Mouse (Mus musculus) right cerebral cortex, postnatal 36 days (tissue): ENCODE data around the gene R3hdm4.
A peak's percentile ranks its signal among the peaks of the same experiment; 100 is the strongest.

Experiments used
- DNase-seq, 2 experiments: peaks; one replicate each; pipeline ENCODE4 v3.0.0; 2022; ENCODE audit warnings: low spot score in 2 of 2, mixed read lengths in 1 of 2

R3hdm4 gene

GRCm38 (mm10) chr10:79942988-79943387 lies 22.0 kb upstream of the R3hdm4 start:
- DNase-seq, result no peak

DNA sequence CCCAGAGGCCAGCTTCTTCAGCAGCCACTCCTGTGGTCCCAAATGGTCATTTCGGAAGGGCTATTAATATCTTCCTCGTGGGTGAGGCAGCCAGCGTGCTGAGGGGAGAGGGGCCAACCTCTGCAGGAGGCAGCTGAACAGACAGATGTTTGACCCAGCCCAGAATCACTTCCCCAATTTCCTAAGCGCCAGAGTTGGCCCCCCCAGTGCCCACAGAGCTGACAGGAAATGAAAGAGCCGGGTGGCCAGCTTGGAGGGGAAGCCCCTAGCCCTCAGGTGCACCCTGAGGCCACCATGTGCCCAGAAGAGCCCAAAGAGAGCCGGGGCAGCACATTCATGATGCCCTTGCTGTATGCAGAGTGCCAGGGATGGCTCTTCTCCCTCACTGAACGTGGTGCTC lies 19.7 kb upstream of the R3hdm4 start:
- DNase-seq, result no peak

DNA sequence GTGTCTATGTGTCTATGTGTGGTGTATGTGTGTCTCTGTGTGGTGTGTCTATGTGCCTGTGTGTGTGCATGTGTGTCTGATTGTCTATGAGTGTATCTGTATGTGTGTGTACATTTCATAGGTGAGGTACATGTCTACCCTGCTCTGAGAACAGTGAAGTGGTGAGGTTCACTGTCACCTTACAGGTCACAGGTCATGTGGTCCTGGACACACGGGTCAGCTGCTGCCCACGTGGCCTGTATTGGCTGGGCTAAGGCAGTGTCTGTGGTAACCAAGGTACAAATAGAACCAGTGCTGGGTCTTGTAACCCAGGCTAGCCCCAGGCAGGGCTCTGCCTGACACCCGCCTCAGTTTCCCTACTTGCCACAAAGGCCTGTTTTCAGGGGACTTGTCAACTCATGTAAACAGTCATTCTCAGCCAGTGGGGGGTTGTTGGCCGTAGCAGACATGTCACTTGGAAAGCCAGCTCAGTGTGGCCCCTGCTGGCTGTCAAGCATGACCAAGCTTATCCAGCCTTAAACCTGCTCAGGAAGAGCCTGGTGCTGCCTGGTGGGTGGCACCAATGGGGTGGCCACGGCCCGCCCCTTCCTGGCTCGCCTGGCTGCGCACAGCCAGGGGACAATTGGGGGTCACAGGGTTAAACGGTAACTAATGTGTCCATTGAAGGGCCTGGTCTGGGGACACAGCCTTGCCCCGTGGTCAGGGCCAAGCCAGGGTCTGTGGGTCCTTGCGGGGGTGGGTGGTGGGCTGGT lies 16.9 kb upstream of the R3hdm4 start:
- DNase-seq, result no peak

DNA sequence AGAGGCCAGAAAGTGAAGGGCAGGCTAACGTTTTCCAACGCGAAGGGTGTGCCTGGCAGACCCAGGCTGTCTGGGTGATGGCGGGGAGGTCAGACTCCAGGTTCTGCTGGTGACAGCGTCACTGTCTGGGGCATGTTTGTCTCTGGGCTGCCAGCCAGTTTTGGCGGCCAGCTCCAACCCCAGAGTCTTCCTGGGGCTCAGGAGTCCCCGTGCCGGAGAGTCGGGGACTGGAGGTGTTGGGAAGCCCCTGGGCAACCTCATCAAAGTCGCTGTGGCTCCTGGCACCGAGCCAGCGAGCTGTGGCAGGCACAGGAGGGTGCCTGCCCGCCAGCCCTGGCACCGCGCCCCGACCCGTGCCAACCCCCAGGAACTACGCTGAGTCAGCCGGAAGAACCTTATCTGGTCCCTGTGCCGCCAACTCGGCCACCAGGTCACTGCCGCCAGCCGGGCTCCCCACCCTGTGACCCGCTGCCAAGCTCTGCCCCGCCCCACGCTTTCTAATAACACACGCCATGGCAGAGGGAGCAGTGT lies 16.0 kb upstream of the R3hdm4 start:
- no peak for DNase-seq

GRCm38 (mm10) chr10:79936284-79936910 lies 15.4 kb upstream of the R3hdm4 start:
- DNase-seq, result no peak

- no peak for DNase-seq
Measured at GRCm38 (mm10) chr10:79934794-79935569, 14.0 kb upstream of the R3hdm4 start.

GRCm38 (mm10) chr10:79934272-79934721 lies 13.3 kb upstream of the R3hdm4 start:
- DNase-seq, result peak in 1 of 2 experiments; percentile 49

GRCm38 (mm10) chr10:79933861-79934260 lies 12.9 kb upstream of the R3hdm4 start:
- no peak for DNase-seq

GRCm38 (mm10) chr10:79933145-79933679 lies 12.2 kb upstream of the R3hdm4 start:
- no peak for DNase-seq

- no peak for DNase-seq
Measured at GRCm38 (mm10) chr10:79932736-79933135, 11.7 kb upstream of the R3hdm4 start.

- no peak for DNase-seq
Measured at GRCm38 (mm10) chr10:79931797-79932196, 10.8 kb upstream of the R3hdm4 start.

GRCm38 (mm10) chr10:79930826-79931186 lies 9.8 kb upstream of the R3hdm4 start:
- no peak for DNase-seq

GRCm38 (mm10) chr10:79929967-79930825 lies 9.2 kb upstream of the R3hdm4 start:
- no peak for DNase-seq

DNA sequence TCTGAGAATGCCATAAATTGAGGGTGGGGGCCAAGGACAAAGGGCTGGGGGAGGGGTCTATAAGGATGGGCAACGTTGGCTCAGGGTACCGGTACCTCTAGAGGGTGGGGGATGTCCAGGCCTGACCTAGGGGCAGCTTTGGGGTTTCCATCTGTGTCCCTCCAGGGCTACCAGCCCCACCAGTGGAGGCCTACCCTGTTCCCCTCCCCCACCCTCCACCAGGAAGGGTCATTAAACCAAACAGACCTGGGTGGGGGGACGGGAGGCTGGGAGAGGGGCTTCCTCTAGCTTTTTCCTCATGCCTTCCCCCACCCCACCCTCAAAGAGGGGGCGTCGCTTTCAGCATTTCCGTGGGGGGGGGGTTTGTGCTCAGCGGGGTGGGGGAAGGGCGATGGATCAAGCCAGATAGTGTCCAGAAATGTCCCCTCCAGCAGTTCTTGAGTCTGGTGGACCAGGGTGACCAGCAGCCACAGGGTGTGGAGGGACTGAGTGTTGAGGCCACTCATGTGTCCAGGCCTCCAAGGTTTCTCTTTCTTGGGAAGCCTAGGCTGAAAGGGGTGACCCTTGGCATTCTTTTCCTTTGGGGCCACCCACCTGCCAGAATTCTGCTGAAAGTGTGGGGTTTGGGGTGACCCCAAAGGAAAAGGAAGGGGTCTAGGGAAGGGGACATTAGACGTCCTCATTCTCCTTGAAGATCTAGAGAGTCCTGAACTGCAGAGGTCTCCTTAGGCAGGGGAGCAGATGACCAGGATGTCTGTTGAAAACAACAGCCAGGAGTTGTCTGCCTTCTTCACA lies 8.1 kb upstream of the R3hdm4 start:
- DNase-seq, result no peak

- DNase-seq, result no peak
Measured at GRCm38 (mm10) chr10:79928030-79928694, 7.2 kb upstream of the R3hdm4 start.

- DNase-seq, result no peak
Measured at GRCm38 (mm10) chr10:79927324-79928029, 6.5 kb upstream of the R3hdm4 start.

- peak; percentile 77 to 83 for DNase-seq
Measured at GRCm38 (mm10) chr10:79926491-79927323, 5.7 kb upstream of the R3hdm4 start, which contains the start of gene Arid3a. Gene Arid3a, plus strand, starts transcription at chr10:79927043.
